Mouse (Mus musculus): ENCODE measurements around the gene Myo15. TPM values are rescaled to one million over a fixed set of nuclear protein-coding genes. Genes with fewer than 3 reads are reported as not detected.
A peak's percentile ranks its signal among the peaks of the same experiment; 100 is the strongest.
"Not testable (repeated sequence)": the region's sequence is repeated elsewhere in the genome, so short reads cannot be mapped to it uniquely, and the experiment has no call there.

The Myo15 gene
- polyA plus RNA-seq, 1 experiment from 2014 or later = 0.08 TPM

GRCm38 (mm10) chr11:60537468-60538347 is 68.6 kb downstream of the Myo15 start:
- Histone ChIP-seq H3K4me3 (replicated peaks) (peak overlapping the region; percentile 90), H3K9ac (replicated peaks) (peak overlapping the region; percentile 95), H3K27ac (peak overlapping the region; percentile 99), H3K4me1 (replicated peaks) (peaks cover 51% of the 10 kb centered on the region), H3K4me2 (replicated peaks) (peak overlapping the region; percentile 100), H3K36me3 (peaks cover 4% of the 10 kb centered on the region; the same call in 1 of the 2 replicates), H3K27me3 (no peaks in the 10 kb centered on the region), H3K9me3 (no peaks in the 10 kb centered on the region)
- peak; percentile 92 for ATAC-seq
- WGBS = under 1% methylated on average over 85 of the region's 91 CpGs

- no peak for ATAC-seq
- H3K4me1 ChIP-seq (replicated peaks) = peaks cover 59% of the 10 kb centered on the region
- H3K9me3 ChIP-seq = no peaks in the 10 kb centered on the region
- no peaks in the 10 kb centered on the region for H3K27me3 ChIP-seq
- peak overlapping the region; percentile 90 for H3K4me3 ChIP-seq (replicated peaks)
- peak overlapping the region; percentile 100 for H3K4me2 ChIP-seq (replicated peaks)
- H3K36me3 ChIP-seq = peaks cover 5% of the 10 kb centered on the region; the same call in 1 of the 2 replicates
- H3K9ac ChIP-seq (replicated peaks) = peak overlapping the region; percentile 95
- WGBS = under 1% methylated on average over 93 of the region's 93 CpGs
- H3K27ac ChIP-seq = peak overlapping the region; percentile 99
Observed at GRCm38 (mm10) chr11:60538371-60539281, 69.5 kb downstream of the Myo15 start.

- H3K27me3 ChIP-seq = no peaks in the 10 kb centered on the region
- H3K9me3 ChIP-seq = no peaks in the 10 kb centered on the region
- no peak for ATAC-seq
- H3K4me2 ChIP-seq (replicated peaks) = peak overlapping the region; percentile 100
- H3K4me1 ChIP-seq (replicated peaks) = peaks cover 68% of the 10 kb centered on the region
- peak overlapping the region; percentile 95 for H3K9ac ChIP-seq (replicated peaks)
- no peak overlapping the region for H3K27ac ChIP-seq
- peaks cover 5% of the 10 kb centered on the region; the same call in 1 of the 2 replicates for H3K36me3 ChIP-seq
- peak overlapping the region; percentile 90 for H3K4me3 ChIP-seq (replicated peaks)
- 6% methylated on average over 2 of the region's 2 CpGs for WGBS
Observed at GRCm38 (mm10) chr11:60539540-60539939, 70.4 kb downstream of the Myo15 start.

- WGBS = 10% methylated on average over 4 of the region's 4 CpGs
- peak overlapping the region; percentile 55 for H3K9ac ChIP-seq (replicated peaks)
- H3K4me3 ChIP-seq (replicated peaks) = peak overlapping the region; percentile 90
- peaks cover 73% of the 10 kb centered on the region for H3K4me1 ChIP-seq (replicated peaks)
- no peaks in the 10 kb centered on the region for H3K27me3 ChIP-seq
- H3K4me2 ChIP-seq (replicated peaks) = peak overlapping the region; percentile 74
- no peak overlapping the region for H3K27ac ChIP-seq
- no peaks in the 10 kb centered on the region for H3K9me3 ChIP-seq
- H3K36me3 ChIP-seq = peaks cover 5% of the 10 kb centered on the region; the same call in 1 of the 2 replicates
- ATAC-seq = no peak
Observed at GRCm38 (mm10) chr11:60540002-60540610, 71.0 kb downstream of the Myo15 start.

- Histone ChIP-seq H3K4me3 (replicated peaks) (peak overlapping the region; percentile 90), H3K9me3 (no peaks in the 10 kb centered on the region), H3K27me3 (no peaks in the 10 kb centered on the region), H3K4me1 (replicated peaks) (peaks cover 74% of the 10 kb centered on the region), H3K36me3 (peaks cover 5% of the 10 kb centered on the region; the same call in 1 of the 2 replicates), H3K27ac (no peak overlapping the region), H3K9ac (replicated peaks) (peak overlapping the region; percentile 55), H3K4me2 (replicated peaks) (peak overlapping the region; percentile 74)
- 77% methylated on average over 2 of the region's 2 CpGs for WGBS
- ATAC-seq = no peak
Observed at GRCm38 (mm10) chr11:60540761-60541160, 71.6 kb downstream of the Myo15 start.

GRCm38 (mm10) chr11:60541831-60542230 is 72.7 kb downstream of the Myo15 start:
- no peak for ATAC-seq
- peaks cover 67% of the 10 kb centered on the region for H3K4me1 ChIP-seq (replicated peaks)
- no peaks in the 10 kb centered on the region for H3K9me3 ChIP-seq
- no peak overlapping the region for H3K9ac ChIP-seq (replicated peaks)
- H3K36me3 ChIP-seq = peaks cover 6% of the 10 kb centered on the region; the same call in 1 of the 2 replicates
- H3K27ac ChIP-seq = no peak overlapping the region
- H3K27me3 ChIP-seq = no peaks in the 10 kb centered on the region
- no peak overlapping the region for H3K4me3 ChIP-seq (replicated peaks)
- peak overlapping the region; percentile 74; the same call in 1 of the 2 replicates for H3K4me2 ChIP-seq (replicated peaks)
- 86% methylated on average over 6 of the region's 6 CpGs for WGBS

GRCm38 (mm10) chr11:60543211-60543610 is 74.1 kb downstream of the Myo15 start:
- not testable (repeated sequence) for H3K27me3 ChIP-seq; H3K4me3 ChIP-seq (replicated peaks); H3K9me3 ChIP-seq; H3K4me2 ChIP-seq (replicated peaks); H3K9ac ChIP-seq (replicated peaks); ATAC-seq
- Histone ChIP-seq H3K4me1 (replicated peaks) (peaks cover 67% of the 10 kb centered on the region), H3K27ac (0 out of 2 replicates have a peak overlapping the region, but pooled peaks have one; percentile 19), H3K36me3 (peaks cover 20% of the 10 kb centered on the region)
- 95% methylated on average over 5 of the region's 5 CpGs for WGBS

- no peak for ATAC-seq
- no peaks in the 10 kb centered on the region for H3K9me3 ChIP-seq
- no peak overlapping the region for H3K27ac ChIP-seq
- H3K9ac ChIP-seq (replicated peaks) = no peak overlapping the region
- no peak overlapping the region for H3K4me3 ChIP-seq (replicated peaks)
- peaks cover 51% of the 10 kb centered on the region for H3K4me1 ChIP-seq (replicated peaks)
- 81% methylated on average over 4 of the region's 4 CpGs for WGBS
- no peaks in the 10 kb centered on the region for H3K27me3 ChIP-seq
- no peak overlapping the region for H3K4me2 ChIP-seq (replicated peaks)
- peaks cover 41% of the 10 kb centered on the region for H3K36me3 ChIP-seq
Observed at GRCm38 (mm10) chr11:60545433-60545832, 76.3 kb downstream of the Myo15 start.

GRCm38 (mm10) chr11:60548112-60548511 is 79.0 kb downstream of the Myo15 start:
- no peaks in the 10 kb centered on the region for H3K9me3 ChIP-seq
- peaks cover 27% of the 10 kb centered on the region for H3K4me1 ChIP-seq (replicated peaks)
- H3K9ac ChIP-seq (replicated peaks) = no peak overlapping the region
- no peaks in the 10 kb centered on the region for H3K27me3 ChIP-seq
- H3K4me2 ChIP-seq (replicated peaks) = no peak overlapping the region
- peaks cover 62% of the 10 kb centered on the region for H3K36me3 ChIP-seq
- ATAC-seq = no peak
- no peak overlapping the region for H3K4me3 ChIP-seq (replicated peaks)
- 87% methylated on average over 3 of the region's 3 CpGs for WGBS
- no peak overlapping the region for H3K27ac ChIP-seq

GRCm38 (mm10) chr11:60553091-60553490 is 84.0 kb downstream of the Myo15 start:
- Histone ChIP-seq H3K36me3 (peaks cover 92% of the 10 kb centered on the region), H3K27me3 (no peaks in the 10 kb centered on the region)
- ATAC-seq = no peak

GRCm38 (mm10) chr11:60557675-60558074 is 88.5 kb downstream of the Myo15 start:
- Histone ChIP-seq H3K9me3 (no peaks in the 10 kb centered on the region), H3K4me3 (replicated peaks) (no peak overlapping the region), H3K27me3 (no peaks in the 10 kb centered on the region), H3K4me2 (replicated peaks) (no peak overlapping the region), H3K9ac (replicated peaks) (no peak overlapping the region), H3K36me3 (peaks cover 56% of the 10 kb centered on the region), H3K4me1 (replicated peaks) (0 out of 2 replicates have a peak, but pooled peaks cover 3% of the 10 kb centered on the region), H3K27ac (no peak overlapping the region)
- 94% methylated on average over 3 of the region's 3 CpGs for WGBS
- ATAC-seq = no peak

More at GRCm38 (mm10) chr11:60553091-60553490, 84.0 kb downstream of the Myo15 start:
- H3K9ac ChIP-seq (replicated peaks) = no peak overlapping the region
- H3K4me3 ChIP-seq (replicated peaks) = no peak overlapping the region
- no peaks in the 10 kb centered on the region for H3K9me3 ChIP-seq
- H3K4me1 ChIP-seq (replicated peaks) = no peaks in the 10 kb centered on the region
- no peak overlapping the region for H3K27ac ChIP-seq
- no peak overlapping the region for H3K4me2 ChIP-seq (replicated peaks)
